Mouse (Mus musculus): ENCODE measurements around the gene Nin.
A peak's percentile ranks its signal among the peaks of the same experiment; 100 is the strongest.

The Nin gene

GRCm38 (mm10) chr12:70005103-70005502 lies 108.4 kb downstream of the Nin start:
- DNase-seq: no peak

DNA sequence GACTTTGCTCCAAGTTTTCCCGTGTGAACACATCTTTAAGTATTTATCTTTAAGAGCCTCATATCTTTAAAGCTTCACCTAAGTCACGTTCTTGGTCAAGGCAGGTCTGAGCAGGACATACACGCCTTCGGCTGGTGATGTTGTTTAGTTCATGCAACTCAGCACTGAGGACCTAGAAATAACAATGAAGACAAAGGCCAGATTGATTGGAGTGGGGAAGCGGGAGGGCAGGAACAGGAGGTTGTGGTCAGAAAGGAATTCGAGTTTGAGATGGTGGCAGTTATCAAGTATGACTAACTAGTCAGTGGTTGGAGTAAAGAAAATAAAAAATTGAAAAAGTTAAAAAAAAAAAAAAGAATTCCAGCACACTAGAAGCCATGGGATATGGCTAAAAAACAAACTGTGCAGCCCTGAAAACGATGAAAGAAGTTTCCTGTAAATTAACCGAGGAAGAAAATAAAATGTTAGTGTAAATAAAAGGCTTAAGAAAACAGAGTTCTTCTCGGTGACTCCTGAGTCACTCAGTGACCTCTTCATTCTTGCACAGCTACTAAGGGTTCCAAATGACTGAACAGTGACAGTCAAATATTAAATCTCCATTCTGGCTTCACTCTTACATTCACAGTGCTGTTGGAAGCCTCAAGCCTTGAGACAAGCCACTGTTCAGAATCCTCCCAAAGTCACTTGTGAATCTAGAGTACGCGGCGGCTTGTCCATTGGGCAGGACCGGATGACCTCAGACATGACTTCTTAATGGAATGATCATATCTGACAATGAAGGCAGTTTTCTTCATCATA lies 115.1 kb downstream of the Nin start:
- DNase-seq: no peak

- DNase-seq: no peak
Observed at GRCm38 (mm10) chr12:69995382-69995781, 118.1 kb downstream of the Nin start.

DNA sequence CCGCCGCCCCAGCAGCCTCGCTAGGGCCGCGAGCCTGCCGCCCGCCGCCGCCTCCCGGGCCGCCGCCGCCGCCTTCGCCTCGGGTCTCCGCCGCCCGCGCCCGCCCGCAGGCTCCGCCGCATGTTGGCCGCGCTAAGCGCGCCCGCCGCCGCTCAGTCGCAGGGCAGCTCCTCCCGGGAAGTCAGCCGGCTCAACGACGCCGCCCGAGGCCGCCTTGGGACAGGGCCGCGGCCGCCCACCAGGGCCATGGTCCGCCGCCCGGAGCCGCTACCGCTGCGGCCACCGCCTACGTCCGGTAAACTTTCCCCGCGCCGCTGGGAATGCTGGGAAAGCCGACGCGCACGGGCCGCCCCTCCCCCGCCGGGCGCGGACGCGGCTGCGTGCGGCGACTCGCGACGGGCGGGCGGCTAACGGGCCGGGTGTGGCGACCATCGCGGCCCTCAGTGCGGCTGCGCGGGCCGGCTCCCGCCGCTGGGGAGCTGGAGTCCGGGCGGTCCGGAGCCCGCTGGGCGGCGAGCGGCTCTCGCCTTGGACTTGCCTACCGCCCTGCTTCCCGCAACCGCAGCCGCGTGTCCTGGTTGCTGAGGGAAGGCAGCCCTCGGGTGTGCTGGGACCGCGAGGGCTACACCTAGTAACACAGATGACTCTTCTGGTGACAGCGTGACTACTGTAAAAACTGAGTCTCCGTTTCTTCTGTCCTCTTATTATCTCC lies 126.6 kb downstream of the Nin start, which contains the start of gene Sav1:
Gene Sav1 (minus strand): TSS at position 217 of the 712 bp plus-strand sequence.
- DNase-seq: peak; percentile 82

DNA sequence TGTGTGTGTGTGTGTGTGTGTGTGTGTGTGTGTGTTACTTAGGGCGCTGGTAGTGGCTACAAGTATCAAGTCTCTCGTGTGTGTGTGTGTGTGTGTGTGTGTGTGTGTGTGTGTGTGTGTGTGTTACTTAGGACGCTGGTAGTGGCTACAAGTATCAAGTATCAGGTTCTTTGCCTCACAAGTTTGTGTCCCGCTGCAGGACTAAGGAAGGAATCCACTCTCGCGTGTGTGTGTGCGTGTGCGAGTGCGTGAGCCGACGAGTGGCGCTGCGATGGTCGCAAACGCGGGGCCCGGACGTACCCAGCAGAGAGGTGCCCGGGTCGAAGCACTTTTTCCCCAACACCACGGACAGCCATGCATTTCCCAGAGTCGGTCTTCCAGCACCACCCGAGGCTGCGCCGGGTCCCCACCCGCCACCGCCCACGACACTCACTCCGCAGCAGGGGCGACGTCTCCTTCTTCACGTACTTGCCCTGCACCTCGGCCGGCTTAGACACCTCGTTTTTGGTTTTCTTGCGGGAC lies 127.2 kb downstream of the Nin start:
- peak; percentile 30 for DNase-seq

- DNase-seq: no peak
Observed at GRCm38 (mm10) chr12:69985546-69985945, 128.0 kb downstream of the Nin start.

- no peak for DNase-seq
Observed at GRCm38 (mm10) chr12:69982874-69983273, 130.6 kb downstream of the Nin start.

DNA sequence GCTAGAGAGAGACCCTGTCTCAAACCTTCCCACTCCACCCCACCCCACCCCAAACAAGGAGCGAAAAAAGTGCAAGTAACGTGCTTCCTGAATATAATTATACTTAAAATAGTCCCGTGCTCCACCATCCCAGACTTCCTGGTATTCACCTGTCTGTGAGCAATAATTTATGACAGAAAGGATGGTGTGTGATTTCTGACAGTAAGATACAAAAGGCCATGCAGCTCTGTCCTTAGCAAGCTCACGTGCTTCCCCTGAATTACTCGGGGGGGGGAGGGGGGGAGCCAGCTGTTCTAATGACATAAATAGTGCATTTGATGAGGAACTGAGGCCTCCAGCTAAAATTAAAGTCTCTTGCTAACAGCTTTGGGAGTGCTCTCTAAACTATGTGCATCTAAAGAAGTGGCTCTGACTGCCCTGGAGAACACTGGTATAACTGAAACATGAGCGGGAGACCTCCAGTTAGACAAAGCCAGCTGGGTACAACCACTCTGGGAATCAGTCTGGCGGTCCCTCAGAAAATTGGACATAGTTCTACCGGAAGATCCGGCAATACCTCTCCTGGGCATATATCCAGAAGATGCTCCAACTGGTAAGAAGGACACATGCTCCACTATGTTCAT lies 136.0 kb downstream of the Nin start:
- DNase-seq: no peak

DNA sequence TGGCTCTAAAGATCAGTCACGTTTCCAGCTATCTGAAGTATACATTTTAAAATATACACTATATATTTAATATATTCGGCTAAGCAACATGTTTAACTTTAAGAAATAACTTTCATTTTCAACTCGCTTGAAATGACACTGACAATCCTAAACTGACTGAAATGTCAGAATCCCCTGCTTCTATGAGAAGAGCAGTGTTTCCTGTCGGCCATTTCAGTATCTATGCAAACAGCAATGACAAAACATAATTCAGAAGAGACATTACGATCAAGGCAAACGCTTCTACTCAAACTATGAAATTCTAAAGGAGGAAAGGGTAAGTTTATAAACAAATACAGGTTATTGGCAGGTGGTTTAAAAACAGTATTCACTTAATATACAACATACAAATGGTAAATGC lies 136.8 kb downstream of the Nin start:
- DNase-seq: no peak

DNA sequence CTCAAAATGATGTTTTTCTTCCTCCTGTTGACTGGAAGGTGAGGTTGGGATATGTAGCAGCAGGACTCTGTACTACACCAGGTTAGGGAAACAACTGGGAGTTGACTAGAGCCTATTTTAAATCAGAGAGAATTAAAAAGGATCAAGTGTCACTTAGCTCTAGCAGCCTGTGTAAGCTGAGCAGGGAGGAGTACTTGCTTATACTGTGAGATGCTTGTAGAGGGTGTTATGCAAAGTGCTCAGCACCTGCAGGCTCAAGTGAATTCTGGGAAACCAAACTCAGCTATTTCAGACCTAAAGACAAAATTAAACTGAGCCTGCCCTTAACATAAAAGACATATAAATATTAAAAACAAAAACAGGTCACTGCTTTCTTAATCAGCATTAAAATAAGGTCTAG lies 139.9 kb downstream of the Nin start:
- no peak for DNase-seq

DNA sequence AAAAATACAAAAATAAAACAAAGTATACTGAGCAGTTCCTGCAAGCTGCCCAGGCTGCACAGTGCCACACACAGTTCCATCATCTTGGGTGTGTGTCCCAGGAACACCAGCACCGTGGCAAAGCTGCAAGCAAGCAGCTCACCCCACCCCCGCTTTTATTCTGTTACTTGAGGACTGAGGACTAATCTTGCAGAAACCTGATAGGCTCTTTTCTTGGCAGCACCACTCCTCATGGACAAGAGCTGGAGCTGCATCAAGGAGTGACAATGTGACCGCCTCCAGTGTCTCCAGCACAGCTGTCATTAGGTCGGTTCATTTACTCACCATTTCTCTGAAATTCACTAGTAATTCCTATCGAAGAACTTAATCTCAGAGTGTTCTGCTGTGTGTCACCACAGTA lies 145.4 kb downstream of the Nin start:
- DNase-seq: no peak

- no peak for DNase-seq
Observed at GRCm38 (mm10) chr12:69967112-69967511, 146.4 kb downstream of the Nin start.

DNA sequence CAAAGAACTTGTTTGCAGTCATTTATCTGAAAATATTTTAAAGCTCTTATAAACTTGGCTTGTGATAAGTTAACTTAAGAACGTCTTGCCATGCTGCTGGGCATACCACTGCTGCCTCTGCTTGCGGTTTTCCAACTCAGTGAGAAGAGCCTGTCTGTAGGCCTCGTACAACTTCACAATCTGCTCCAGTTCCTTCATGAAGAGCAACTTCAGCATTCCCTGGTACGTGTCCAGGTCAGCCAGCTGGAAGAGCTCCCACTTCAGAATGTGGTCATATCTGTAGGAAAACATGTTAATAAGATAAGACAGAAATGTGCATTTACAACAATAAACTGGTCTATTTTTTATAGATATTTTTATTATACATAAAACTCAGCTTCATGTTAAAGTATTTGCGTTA lies 147.4 kb downstream of the Nin start:
- no peak for DNase-seq

DNA sequence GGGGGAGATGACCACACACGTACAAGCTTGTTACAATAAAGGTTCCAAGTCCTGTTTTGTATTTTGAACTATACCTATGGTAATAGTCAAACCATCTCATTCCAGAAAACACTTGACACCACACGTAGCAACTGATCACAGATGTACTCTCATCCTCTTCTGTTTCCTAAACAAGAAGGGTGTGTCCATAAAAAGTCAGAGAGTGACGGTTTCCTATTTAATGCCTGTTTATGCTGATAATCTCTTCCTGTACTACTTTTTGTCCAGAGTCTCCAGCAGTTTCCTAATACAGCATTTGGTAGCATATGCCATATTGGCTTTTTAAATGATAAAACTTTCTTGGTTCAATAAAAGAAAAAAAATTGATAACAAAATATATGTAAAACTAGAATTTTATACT lies 147.9 kb downstream of the Nin start:
- no peak for DNase-seq

DNA sequence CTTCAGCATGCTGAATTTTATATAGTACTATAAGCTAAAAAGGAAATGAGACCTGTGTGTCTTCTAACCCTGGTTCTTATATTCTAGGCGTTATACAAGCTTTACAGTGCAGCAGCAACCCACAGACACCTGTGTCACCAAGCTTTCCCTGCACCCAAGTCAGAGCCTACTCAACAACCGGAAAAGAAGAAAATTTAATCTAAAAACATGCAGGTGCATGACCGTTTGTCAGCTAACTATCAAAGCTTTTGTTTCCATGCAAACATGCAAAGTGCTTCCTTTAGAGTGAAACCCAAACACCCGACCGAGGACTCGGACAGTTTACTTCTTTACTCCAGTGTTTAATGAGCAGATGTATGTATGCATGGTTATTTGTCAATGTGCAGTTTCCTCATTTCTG lies 150.4 kb downstream of the Nin start:
- DNase-seq: no peak

- DNase-seq: peak; percentile 58
Observed at GRCm38 (mm10) chr12:69962468-69962867, 151.0 kb downstream of the Nin start.

Measured in right cerebral cortex, postnatal 4 days (tissue).